Mouse (Mus musculus) testis, adult 2 months (tissue): ENCODE data around the gene Them4. TPM values are rescaled to one million over a fixed set of nuclear protein-coding genes. Genes with fewer than 3 reads are reported as not detected.
"Not testable (repeated sequence)": the region's sequence is repeated elsewhere in the genome, so short reads cannot be mapped to it uniquely, and the experiment has no call there.

Experiments used
- H3K27ac ChIP-seq: fragments of 200-500 bp; 2 replicates; pipeline ENCODE4 v1.5.1; 2012; ENCODE audit warnings: low read depth, low read length; ENCODE audit not compliant: control insufficient read depth, insufficient read depth
- H3K27me3 ChIP-seq: fragments of 200-500 bp; 2 replicates; pipeline ENCODE4 v1.6.1; 2012; ENCODE audit warnings: mild to moderate bottlenecking, low read length, moderate library complexity; ENCODE audit not compliant: control insufficient read depth, insufficient read depth
- H3K36me3 ChIP-seq: fragments of 200-500 bp; 2 replicates; pipeline ENCODE4 v1.6.1; 2012; ENCODE audit warnings: mild to moderate bottlenecking, low read length; ENCODE audit not compliant: control insufficient read depth, insufficient read depth
- H3K4me1 ChIP-seq: fragments of 200-500 bp; 2 replicates; pipeline ENCODE4 v1.6.1; 2012; ENCODE audit warnings: low read length; ENCODE audit not compliant: control insufficient read depth, insufficient read depth
- H3K4me3 ChIP-seq: fragments of 200-500 bp; 2 replicates; pipeline ENCODE4 v1.5.1; 2012; ENCODE audit warnings: low read depth, mild to moderate bottlenecking, low read length, moderate library complexity, mixed read lengths; ENCODE audit not compliant: control insufficient read depth
- CTCF ChIP-seq: fragments of 200-500 bp; IDR thresholded peaks from 2 replicates; pipeline ENCODE4 v1.5.1; 2012; ENCODE audit warnings: low read depth, mild to moderate bottlenecking, inconsistent platforms, low read length, moderate library complexity; ENCODE audit not compliant: control insufficient read depth, insufficient read depth, insufficient replicate concordance
- POLR2A ChIP-seq: fragments of 200-500 bp; IDR thresholded peaks from 2 replicates; pipeline ENCODE4 v1.6.1; 2012; ENCODE audit warnings: low read depth, mild to moderate bottlenecking, inconsistent platforms, low read length, moderate library complexity; ENCODE audit not compliant: control insufficient read depth
- polyA plus RNA-seq: library from polyadenylated mRNA; depleted of rRNA; stranded (reverse); fragments of >200 nt; gene quantifications from 2 replicates; pipeline ENCODE4 v1.2.3, GENCODE M21; 2012; rRNA removed

The Them4 gene
- 7.3 and 9.0 TPM in 2 replicates for polyA plus RNA-seq

DNA sequence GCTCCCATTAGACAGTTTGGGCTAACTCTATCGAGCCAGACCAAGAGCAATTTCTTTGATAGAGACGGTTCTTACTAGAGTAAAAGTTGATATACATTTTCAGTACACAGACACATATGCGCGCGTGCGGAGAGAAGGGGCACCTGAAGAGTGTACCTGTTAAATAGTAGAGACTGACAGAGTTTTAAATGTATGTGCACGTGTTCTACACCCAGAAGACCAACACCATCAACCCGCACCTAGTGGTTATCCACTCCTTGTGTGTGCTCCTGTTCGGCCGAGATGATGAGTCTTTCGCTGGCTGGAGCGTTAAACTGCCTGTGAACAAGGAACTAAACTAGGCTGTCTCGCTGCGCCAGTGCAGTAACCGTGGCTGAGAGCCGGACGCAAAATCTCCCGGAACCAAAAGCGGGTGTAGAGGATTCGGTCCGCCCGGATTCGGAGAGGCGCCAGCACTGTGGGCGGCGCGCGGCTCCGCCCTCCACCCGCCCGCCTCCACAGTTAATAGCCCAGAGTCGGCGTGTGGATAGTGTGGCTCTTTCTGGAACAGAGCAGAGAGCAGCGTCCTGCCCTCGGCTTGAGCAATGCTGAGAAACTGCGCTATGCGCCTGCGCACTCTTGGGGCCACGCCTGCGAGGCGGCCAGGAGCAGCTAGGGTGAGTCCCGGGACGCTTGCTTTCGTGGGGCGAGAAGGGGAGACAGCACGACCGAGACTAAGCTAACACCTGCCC, at the start of gene Them4:
Gene Them4, plus strand, starts transcription at position 457 of the 731 bp plus-strand sequence.
- Histone ChIP-seq H3K27me3 (no peaks in the 10 kb centered on the region), H3K27ac (peak within 1 kb of the TSS; percentile 92), H3K4me3 (peak within 1 kb of the TSS; percentile 77), H3K36me3 (no peaks in the 10 kb centered on the region), H3K4me1 (peaks cover 2% of the 10 kb centered on the region)
- TF ChIP-seq CTCF (no peak), POLR2A (peak; percentile 87)

DNA sequence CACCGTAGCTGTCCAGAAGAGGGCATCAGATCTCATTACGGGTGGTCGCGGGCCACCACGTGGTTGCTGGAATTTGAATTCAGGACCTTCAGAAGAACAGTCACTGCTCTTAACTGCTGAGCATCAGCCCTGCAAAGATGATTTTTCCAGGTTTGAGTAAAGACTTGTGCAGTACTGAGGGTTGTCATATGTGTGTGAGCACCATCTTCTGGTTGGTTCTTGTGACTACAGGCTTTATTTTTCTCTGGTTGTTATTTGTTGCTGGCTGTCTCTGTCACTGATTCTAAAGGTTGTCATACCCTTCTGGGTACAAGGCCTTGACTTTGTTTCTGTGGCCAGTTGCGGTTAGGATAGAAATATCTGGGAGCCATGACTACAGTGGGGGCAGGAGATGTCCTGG, 49.3 kb upstream of the Them4 start:
- no peaks in the 10 kb centered on the region for H3K27me3 ChIP-seq
- no peak overlapping the region for H3K4me3 ChIP-seq
- H3K36me3 ChIP-seq: no peaks in the 10 kb centered on the region
- H3K4me1 ChIP-seq: no peaks in the 10 kb centered on the region
- H3K27ac ChIP-seq: no peak overlapping the region
- TF ChIP-seq CTCF (no peak), POLR2A (no peak)

DNA sequence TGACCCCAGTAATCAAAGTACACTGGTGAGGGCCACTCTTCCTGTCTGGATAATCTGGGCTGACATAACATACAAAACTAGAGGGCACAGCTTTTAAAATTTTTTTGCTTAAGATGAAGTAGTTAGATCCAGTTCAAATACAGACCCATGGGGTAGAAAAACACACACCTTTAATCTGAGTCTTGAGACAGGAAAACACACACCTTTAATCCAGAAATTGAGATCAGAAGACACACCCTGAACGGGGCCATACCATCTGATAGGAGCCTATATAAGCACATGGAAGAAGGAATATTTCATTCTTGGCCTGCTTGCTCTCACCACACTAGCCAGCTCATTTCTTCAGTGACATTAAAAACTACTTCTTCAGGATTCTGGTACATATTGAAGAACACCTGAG, 46.2 kb upstream of the Them4 start, which contains the start of gene Gm4778:
Gene Gm4778, plus strand, starts transcription at position 301 of the 400 bp plus-strand sequence.
- not testable (repeated sequence) for H3K4me1 ChIP-seq, H3K27me3 ChIP-seq, H3K27ac ChIP-seq, H3K36me3 ChIP-seq, H3K4me3 ChIP-seq

DNA sequence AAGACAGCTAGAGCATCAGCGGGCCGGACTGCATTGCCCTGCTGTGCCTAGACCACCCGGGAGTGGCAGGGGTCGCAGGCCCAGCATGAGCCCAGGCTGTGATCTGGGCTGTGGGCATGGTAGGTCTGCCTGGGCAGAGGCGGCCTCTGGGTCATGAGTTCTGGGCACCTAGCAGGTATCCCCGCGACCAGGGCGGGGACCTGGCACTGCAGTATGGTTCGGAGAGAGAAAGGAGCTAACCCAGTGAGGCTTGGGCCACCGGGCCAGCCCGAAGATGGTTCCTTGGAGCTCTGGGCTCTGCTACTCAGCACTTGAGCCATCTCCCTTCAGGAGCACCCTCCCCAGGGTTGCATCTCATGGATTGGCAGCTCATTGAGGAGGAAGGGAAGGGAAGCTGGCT, 33.9 kb upstream of the Them4 start:
- no peak for TF ChIP-seq POLR2A
- no peak for TF ChIP-seq CTCF
- Histone ChIP-seq H3K36me3 (no peaks in the 10 kb centered on the region), H3K27me3 (no peaks in the 10 kb centered on the region), H3K27ac (no peak overlapping the region), H3K4me3 (no peak overlapping the region), H3K4me1 (no peaks in the 10 kb centered on the region)

DNA sequence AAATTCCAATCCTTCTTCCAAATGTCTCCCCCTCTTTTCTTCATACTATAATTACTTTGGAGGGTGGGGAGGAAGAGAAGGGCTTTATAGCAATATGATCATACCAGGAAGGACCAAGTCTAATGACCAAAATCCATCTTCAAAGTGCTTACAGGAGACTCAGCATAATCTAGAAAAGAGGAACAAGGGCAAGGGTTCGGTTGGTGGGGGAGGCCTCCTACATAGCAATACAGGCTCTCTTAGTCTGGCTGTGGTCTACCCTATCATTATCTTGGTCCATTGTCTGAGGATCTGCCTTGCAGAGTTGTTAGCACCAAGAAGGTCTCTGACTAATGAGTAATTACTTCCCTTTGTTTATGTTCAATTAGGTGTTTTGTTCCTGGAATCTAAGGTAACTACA, 4.4 kb upstream of the Them4 start:
- no peak for TF ChIP-seq POLR2A
- Histone ChIP-seq H3K4me3 (no peak overlapping the region), H3K36me3 (no peaks in the 10 kb centered on the region), H3K27me3 (no peaks in the 10 kb centered on the region), H3K4me1 (peaks cover 2% of the 10 kb centered on the region), H3K27ac (no peak overlapping the region)

GRCm38 (mm10) chr3:94306975-94307374, 2.9 kb upstream of the Them4 start:
- Histone ChIP-seq H3K27me3 (no peaks in the 10 kb centered on the region), H3K4me1 (peaks cover 2% of the 10 kb centered on the region), H3K36me3 (no peaks in the 10 kb centered on the region), H3K27ac (no peak overlapping the region), H3K4me3 (no peak overlapping the region)
- TF ChIP-seq CTCF (no peak), POLR2A (no peak)

DNA sequence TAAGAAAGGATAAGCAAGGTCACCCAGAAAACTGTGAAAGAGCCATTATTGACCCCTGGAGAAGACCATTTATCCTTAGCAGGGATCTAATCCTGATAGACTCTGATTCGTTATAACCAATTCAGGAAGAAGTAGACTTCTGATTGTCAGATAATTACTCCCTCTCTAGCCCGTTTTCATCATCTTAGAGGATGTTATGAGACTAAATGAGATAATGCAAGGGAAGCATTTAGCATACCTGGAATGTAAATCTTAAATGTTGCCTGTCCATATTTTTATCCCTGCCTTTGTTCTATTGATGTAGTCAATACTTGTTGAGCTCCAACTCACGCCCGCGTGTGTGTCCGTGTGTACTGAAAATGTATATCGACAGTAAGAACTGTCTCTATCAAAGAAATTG, 602 bp downstream of the Them4 start:
- no peaks in the 10 kb centered on the region for H3K27me3 ChIP-seq
- H3K27ac ChIP-seq: peak overlapping the region; percentile 58
- peak overlapping the region; percentile 77 for H3K4me3 ChIP-seq
- peaks cover 2% of the 10 kb centered on the region for H3K4me1 ChIP-seq
- no peaks in the 10 kb centered on the region for H3K36me3 ChIP-seq
- TF ChIP-seq CTCF (no peak), POLR2A (no peak)

DNA sequence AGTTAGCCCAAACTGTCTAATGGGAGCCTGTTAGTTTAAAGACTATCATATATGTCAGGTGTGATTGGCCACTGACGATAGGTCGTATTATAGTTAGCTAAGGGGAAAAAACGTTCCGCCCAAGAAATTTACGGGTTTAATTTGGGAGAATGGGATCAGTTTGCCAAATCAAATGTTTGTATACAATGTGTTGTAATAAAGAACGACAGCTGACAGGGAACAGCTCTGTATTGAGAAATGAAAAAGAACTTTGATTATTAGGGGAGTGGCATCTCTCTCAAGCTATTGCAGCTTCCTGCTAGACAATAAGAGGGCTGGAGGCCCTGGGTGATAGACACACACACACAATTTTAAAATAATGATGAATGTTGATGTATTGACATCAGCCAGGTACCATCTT, 1.0 kb downstream of the Them4 start:
- Histone ChIP-seq H3K4me3 (peak overlapping the region; percentile 36; the same call in 1 of the 2 replicates), H3K27ac (no peak overlapping the region; the same call in 1 of the 2 replicates), H3K27me3 (no peaks in the 10 kb centered on the region), H3K36me3 (no peaks in the 10 kb centered on the region), H3K4me1 (peaks cover 2% of the 10 kb centered on the region)
- TF ChIP-seq POLR2A (no peak), CTCF (no peak)
